Mouse (Mus musculus) ES-Bruce4 (cell line): ENCODE results near the gene Cacna2d1.

ENCODE experiments used
- CTCF ChIP-seq: IDR thresholded peaks from one replicate; pipeline ENCODE4 v1.8.1; 2011; ENCODE audit warnings: low read depth, low read length
- EP300 ChIP-seq: IDR thresholded peaks from 2 replicates; pipeline ENCODE4 v1.6.1; 2011; ENCODE audit warnings: low read depth, low read length; ENCODE audit not compliant: insufficient read depth
- POLR2A ChIP-seq: IDR thresholded peaks from one replicate; pipeline ENCODE4 v1.8.1; 2011; ENCODE audit warnings: low read length; ENCODE audit not compliant: insufficient read depth

DNA sequence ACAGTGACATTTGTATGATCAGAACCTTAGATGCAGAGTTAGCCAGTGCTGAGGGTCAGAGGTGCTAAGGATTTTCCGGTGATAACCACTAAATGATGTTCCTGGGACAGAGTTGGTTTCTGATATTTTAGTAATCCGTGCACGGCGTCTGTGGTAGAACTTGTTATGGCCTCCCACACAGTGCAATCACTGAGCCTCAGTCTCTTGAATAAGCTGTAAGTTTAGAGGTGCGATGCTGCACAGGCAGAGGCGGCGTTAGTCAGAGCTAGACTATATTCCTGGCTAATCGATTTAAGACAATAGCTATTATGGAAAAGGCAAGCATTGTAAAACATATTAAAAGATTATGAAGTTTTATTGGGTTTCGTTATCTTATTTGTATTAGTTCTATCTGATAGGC, 297.0 kb downstream of the Cacna2d1 start:
- no peak for TF ChIP-seq CTCF
- no peak for TF ChIP-seq POLR2A
- no peak for TF ChIP-seq EP300
